Mouse (Mus musculus) brain, embryonic 14.5 days (tissue): Measurements from ENCODE around the gene Col5a1.
A peak's percentile ranks its signal among the peaks of the same experiment; 100 is the strongest.

Experiments used
- CTCF ChIP-seq: fragments of 200-500 bp; IDR thresholded peaks from 2 replicates; pipeline ENCODE4 v1.5.1; 2012; ENCODE audit warnings: inconsistent platforms, mild to moderate bottlenecking, moderate library complexity, borderline replicate concordance; ENCODE audit not compliant: insufficient read depth, insufficient read length; ENCODE audit errors: extremely low read depth
- POLR2A ChIP-seq: fragments of 200-500 bp; IDR thresholded peaks from 2 replicates; pipeline ENCODE4 v1.6.1; 2012; ENCODE audit warnings: mild to moderate bottlenecking, inconsistent platforms, borderline replicate concordance; ENCODE audit not compliant: poor library complexity, insufficient read depth, insufficient read length, severe bottlenecking; ENCODE audit errors: extremely low read depth

GRCm38 (mm10) chr2:27973840-27974239 lies 87.6 kb downstream of the Col5a1 start:
- no peak for TF ChIP-seq POLR2A
- peak; percentile 84 for TF ChIP-seq CTCF
